Mouse (Mus musculus) B cell, adult 67 days (primary cell): ENCODE data around the gene Npcd. TPM values are rescaled to one million over a fixed set of nuclear protein-coding genes. Genes with fewer than 3 reads are reported as not detected.

Source experiments
- total RNA-seq, 2 experiments: library from RNA; stranded (reverse); gene quantifications; 4 replicates each; pipeline ENCODE4 v1.2.4; 2023

The Npcd gene
- total RNA-seq = not detected

GRCm38 (mm10) chr15:79834130-79834880 lies at the start of gene Npcd, which contains the start of gene Cbx6:
Npcd (minus strand) TSS chr15:79834237.
Cbx6 (minus strand) TSS chr15:79834688.

DNA sequence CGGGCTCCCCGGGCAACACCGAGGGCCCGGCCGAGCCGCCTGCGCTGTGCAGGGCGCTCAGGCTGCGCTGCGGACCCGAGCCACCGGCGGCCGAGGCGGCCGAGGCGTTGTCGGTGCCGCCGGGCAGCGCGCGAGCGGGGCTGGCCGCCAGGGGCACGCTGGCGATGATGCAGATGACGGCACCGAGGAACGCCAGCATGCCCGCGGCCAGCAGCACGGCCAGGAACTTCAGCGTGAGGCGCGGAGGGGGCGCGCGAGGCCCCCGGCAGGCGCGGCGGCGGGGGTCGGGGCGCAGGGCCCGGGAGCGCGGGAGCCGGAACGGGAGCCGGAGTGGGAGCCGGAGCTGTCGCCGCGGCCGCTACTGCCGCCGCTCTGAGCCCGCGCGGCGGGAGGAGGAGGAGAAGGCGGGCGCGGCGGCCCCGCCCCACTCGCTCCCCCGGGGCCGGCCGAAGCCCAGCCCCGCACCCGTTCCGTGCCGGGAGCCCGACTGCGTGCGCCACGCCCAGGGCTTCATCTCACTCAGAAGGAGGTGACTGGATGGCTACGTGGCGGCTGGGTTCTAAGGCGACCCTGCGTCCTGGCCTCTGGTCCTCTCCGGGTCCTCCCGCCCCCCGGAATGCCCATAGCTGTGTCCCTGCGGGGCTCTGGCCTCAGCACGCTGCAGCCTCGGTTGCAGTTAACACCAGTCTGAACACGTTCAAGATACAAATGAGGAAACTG lies 29.5 kb downstream of the Npcd start, which contains the start of gene Nptxr:
TSS of gene Nptxr (minus strand) at position 415 of the 720 bp plus-strand sequence.

GRCm38 (mm10) chr15:79777749-79778148 lies 56.3 kb downstream of the Npcd start, which contains the start of gene Dnal4:
Dnal4 (minus strand) TSS chr15:79777849.

DNA sequence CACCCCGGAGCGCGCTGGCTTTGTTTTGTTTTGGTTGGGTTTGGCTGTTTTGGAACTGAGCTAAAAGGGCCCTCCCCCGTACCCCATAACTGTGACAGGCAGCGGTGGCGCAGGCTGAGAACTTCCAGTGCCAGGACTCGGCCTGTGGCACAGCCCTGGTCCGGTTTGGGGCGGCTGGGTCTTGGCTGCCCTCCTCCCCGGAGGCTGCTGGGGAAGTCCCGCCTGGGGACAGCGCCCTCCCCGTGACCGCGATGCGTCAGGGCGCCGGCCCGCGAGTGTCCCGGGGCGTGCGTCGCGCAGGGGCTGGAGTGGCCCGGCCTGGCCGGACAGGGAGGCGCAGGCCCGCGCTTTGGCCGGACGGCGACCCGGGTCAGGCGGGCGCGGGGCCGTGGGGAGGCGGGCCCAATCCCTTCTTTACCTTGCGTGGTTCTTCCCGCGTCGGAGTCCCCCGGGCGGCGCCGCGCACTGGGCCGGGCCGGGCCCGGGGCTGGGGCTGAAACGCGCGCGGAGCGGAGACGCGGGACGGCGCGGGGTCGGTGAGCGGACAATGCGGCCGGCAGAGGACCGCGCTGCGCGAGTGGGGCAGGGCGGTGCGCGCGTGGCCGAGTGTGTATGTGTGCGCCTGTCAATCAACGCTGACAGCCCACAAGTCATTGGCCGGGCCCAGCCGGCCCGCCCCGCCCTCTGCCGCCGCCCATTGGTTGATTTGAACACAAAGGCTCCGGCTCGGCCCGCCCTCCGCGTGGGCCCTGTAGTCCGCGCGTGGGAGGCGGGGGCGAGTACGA lies 91.9 kb downstream of the Npcd start, which contains the start of gene Sun2:
TSS of gene Sun2 (minus strand) at position 616 of the 785 bp plus-strand sequence.

Other genes starting within 250 kb of the Npcd start
- not detected for gene Dmc1, start 229.1 kb downstream of the Npcd start, total RNA-seq
- 1 to 10 TPM; 3.3 to 3.6 TPM for gene Fam227a, start 175.3 kb downstream of the Npcd start, total RNA-seq
- 1 to 10 TPM; 6.8 to 8.3 TPM for gene Cby1, start 175.0 kb downstream of the Npcd start, total RNA-seq
- gene Tomm22, start 163.4 kb downstream of the Npcd start, total RNA-seq = 100 to 1,000 TPM; 105 to 109 TPM
- gene Josd1, start 146.3 kb downstream of the Npcd start, total RNA-seq = 10 to 100 TPM; 23.9 to 33.6 TPM
- 10 to 100 TPM; 69.7 to 81.8 TPM for gene Gtpbp1, start 143.4 kb downstream of the Npcd start, total RNA-seq
- gene Sun2, start 91.7 kb downstream of the Npcd start, total RNA-seq = 100 to 1,000 TPM; 349 to 351 TPM
- gene Dnal4, start 56.4 kb downstream of the Npcd start, total RNA-seq = 10 to 100 TPM in 1 of 2 experiments, 1 to 10 TPM in 1; 7.8 to 11.4 TPM
- under 1 TPM; 0.15 TPM for gene Nptxr, start 29.5 kb downstream of the Npcd start, total RNA-seq
- 10 to 100 TPM; 12.5 to 15.8 TPM for gene Cbx6, start 451 bp upstream of the Npcd start, total RNA-seq
- 100 to 1,000 TPM; 396 to 482 TPM for gene Apobec3, start 57.4 kb upstream of the Npcd start, total RNA-seq
- 100 to 1,000 TPM; 142 TPM for gene Cbx7, start 136.9 kb upstream of the Npcd start, total RNA-seq
- gene Pdgfb, start 180.7 kb upstream of the Npcd start, total RNA-seq = under 1 TPM; 0.35 to 0.47 TPM